Mouse (Mus musculus) embryonic facial prominence, embryonic 15.5 days (tissue): ENCODE results near the gene Tnfrsf8. TPM values are rescaled to one million over a fixed set of nuclear protein-coding genes. Genes with fewer than 3 reads are reported as not detected.
"Not testable (repeated sequence)": the region's sequence is repeated elsewhere in the genome, so short reads cannot be mapped to it uniquely, and the experiment has no call there.

Experiments used
- ATAC-seq: fragments of 200-750 bp; cut with Nextera tagmentation; 2 replicates; pipeline ENCODE4 v1.8.0; 2017; ENCODE audit warnings: low read depth, moderate TSS enrichment; ENCODE audit not compliant: insufficient number of reproducible peaks, low FRiP score, low TSS enrichment
- H3K27ac ChIP-seq: fragments of 300-500 bp; sonication (generic); replicated peaks from 2 replicates; pipeline ENCODE4 v1.5.1; 2015; ENCODE audit warnings: mild to moderate bottlenecking, inconsistent platforms
- H3K27me3 ChIP-seq: fragments of 300-500 bp; sonication (generic); 2 replicates; pipeline ENCODE4 v1.6.1; 2015; ENCODE audit warnings: inconsistent platforms
- H3K36me3 ChIP-seq: fragments of 300-500 bp; sonication (generic); 2 replicates; pipeline ENCODE4 v1.6.1; 2015; ENCODE audit warnings: mild to moderate bottlenecking, inconsistent platforms
- H3K4me1 ChIP-seq: fragments of 300-500 bp; sonication (generic); 2 replicates; pipeline ENCODE4 v1.6.1; 2015; ENCODE audit warnings: inconsistent platforms
- H3K4me2 ChIP-seq: fragments of 300-500 bp; sonication (generic); replicated peaks from 2 replicates; pipeline ENCODE4 v1.6.1; 2015; ENCODE audit warnings: mild to moderate bottlenecking, inconsistent platforms
- H3K4me3 ChIP-seq: fragments of 300-500 bp; sonication (generic); replicated peaks from 2 replicates; pipeline ENCODE4 v1.5.1; 2015; ENCODE audit warnings: mild to moderate bottlenecking, inconsistent platforms
- H3K9ac ChIP-seq: fragments of 300-500 bp; sonication (generic); 2 replicates; pipeline ENCODE4 v1.6.1; 2015; ENCODE audit warnings: inconsistent platforms
- H3K9me3 ChIP-seq: fragments of 300-500 bp; sonication (generic); replicated peaks from 2 replicates; pipeline ENCODE4 v1.6.1; 2016; ENCODE audit warnings: inconsistent platforms
- WGBS: fragments of 180-500 bp; shearing (Covaris S2); methylation state at CpG from one replicate; pipeline ENCODE4 v1.1.7; 2015; 5-methylcytosine and 5-hydroxymethylcytosine counted together
- polyA plus RNA-seq: library from polyadenylated mRNA; unstranded; fragments of >200 nt; fragmentation: Nextera tagmentation; extraction: Ambion mirVana; gene quantifications from 2 replicates; pipeline ENCODE4 v1.2.1, GENCODE M21; 2015

Gene Tnfrsf8
- polyA plus RNA-seq, 1 experiment from 2014 or later, result 0.20 TPM

DNA sequence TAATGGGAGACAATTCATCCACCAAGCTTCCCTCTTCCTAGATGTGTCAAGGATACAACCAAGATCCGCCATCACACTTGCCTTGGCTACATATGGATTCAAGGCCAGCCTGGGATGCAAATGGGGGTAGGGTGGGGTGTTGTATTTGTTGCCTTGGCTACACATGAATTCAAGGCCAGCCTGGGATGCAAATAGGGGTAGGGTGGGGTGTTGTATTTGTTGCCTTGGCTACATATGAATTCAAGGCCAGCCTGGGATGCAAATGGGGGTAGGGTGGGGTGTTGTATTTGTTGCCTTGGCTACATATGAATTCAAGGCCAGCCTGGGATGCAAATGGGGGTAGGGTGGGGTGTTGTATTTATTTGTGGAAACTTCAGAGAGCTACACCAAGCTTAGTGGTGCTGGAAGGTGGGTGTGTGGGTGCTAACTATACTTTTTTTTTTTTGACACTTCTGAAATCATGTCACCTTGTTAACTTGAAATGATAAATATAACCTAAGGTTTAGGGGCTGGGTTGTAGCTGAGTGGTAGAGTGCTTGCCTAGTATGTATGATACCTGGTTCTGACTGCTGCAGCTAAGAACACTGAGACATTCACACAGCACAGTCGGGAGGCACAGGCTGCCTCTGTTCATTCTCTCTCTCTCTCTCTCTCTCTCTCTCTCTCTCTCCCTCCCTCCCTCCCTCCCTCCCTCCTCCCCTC, 9.2 kb downstream of the Tnfrsf8 start:
- H3K4me1 ChIP-seq, H3K4me2 ChIP-seq, H3K36me3 ChIP-seq, H3K4me3 ChIP-seq, ATAC-seq, H3K27me3 ChIP-seq, H3K27ac ChIP-seq, H3K9me3 ChIP-seq, H3K9ac ChIP-seq: not testable (repeated sequence)
- 57% methylated on average over 2 of the region's 2 CpGs for WGBS

DNA sequence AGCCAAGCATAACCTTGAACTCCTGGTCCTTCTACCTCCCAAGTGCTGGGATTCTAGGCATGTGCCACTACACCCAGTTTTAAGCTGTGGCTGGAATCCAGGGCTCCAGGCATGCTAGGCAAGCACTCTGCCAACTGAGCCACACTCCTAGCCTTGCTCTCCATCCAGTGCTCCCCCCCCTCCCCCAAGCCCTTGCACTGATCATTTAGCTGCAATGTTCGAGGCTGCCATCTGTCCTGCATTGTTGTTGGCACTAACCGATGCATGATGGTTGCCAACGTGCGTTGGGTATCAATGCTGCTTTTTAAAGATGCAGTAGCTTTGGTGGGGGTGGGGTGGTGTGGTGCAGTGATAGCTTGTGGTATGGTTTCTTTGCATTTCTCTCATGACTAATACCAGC, 10.9 kb downstream of the Tnfrsf8 start:
- no peaks in the 10 kb centered on the region for H3K27me3 ChIP-seq
- WGBS, result 77% methylated on average over 4 of the region's 4 CpGs
- no peaks in the 10 kb centered on the region for H3K4me1 ChIP-seq
- no peak for ATAC-seq
- H3K4me2 ChIP-seq, result no peak overlapping the region
- H3K9me3 ChIP-seq, result no peaks in the 10 kb centered on the region
- no peak overlapping the region for H3K4me3 ChIP-seq
- H3K36me3 ChIP-seq, result no peaks in the 10 kb centered on the region
- no peak overlapping the region for H3K9ac ChIP-seq
- no peak overlapping the region for H3K27ac ChIP-seq

GRCm38 (mm10) chr4:145302106-145302505, 12.9 kb downstream of the Tnfrsf8 start:
- Histone ChIP-seq H3K27ac (no peak overlapping the region), H3K36me3 (no peaks in the 10 kb centered on the region), H3K4me2 (no peak overlapping the region), H3K4me1 (no peaks in the 10 kb centered on the region), H3K9me3 (no peaks in the 10 kb centered on the region), H3K9ac (no peak overlapping the region), H3K4me3 (no peak overlapping the region), H3K27me3 (no peaks in the 10 kb centered on the region)
- ATAC-seq, result no peak
- 56% methylated on average over 3 of the region's 3 CpGs for WGBS

GRCm38 (mm10) chr4:145300210-145300927, 14.6 kb downstream of the Tnfrsf8 start:
- 53% methylated on average over 11 of the region's 12 CpGs for WGBS
- Histone ChIP-seq H3K27ac (no peak overlapping the region), H3K36me3 (no peaks in the 10 kb centered on the region), H3K27me3 (no peaks in the 10 kb centered on the region), H3K4me1 (no peaks in the 10 kb centered on the region), H3K9me3 (no peaks in the 10 kb centered on the region), H3K4me3 (no peak overlapping the region), H3K4me2 (no peak overlapping the region), H3K9ac (no peak overlapping the region)
- no peak for ATAC-seq

DNA sequence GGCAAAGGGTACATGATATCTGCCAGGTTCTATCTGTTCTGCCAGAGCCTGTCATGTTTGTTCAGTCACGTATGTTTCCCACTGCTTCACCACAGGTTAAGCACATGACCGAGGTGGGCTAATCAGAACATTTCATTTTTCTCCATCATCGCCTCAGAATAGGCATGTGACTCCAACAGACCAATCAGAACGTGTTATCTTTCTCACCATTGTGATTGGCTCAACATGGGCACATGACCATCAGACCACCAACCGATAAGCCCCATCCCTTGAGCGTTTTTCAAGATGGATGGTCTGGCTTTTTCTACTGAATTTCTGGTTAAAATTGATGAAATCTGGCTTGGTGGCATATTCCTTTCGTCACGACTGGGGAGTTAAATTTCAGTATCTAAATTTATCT, 15.6 kb downstream of the Tnfrsf8 start:
- WGBS, result 84% methylated on average over 8 of the region's 8 CpGs
- Histone ChIP-seq H3K4me1 (no peaks in the 10 kb centered on the region), H3K9me3 (no peaks in the 10 kb centered on the region), H3K27ac (no peak overlapping the region), H3K9ac (no peak overlapping the region), H3K4me3 (no peak overlapping the region), H3K27me3 (no peaks in the 10 kb centered on the region), H3K4me2 (no peak overlapping the region), H3K36me3 (no peaks in the 10 kb centered on the region)
- no peak for ATAC-seq

- H3K4me2 ChIP-seq, result no peak overlapping the region
- H3K9ac ChIP-seq, result no peak overlapping the region
- no peaks in the 10 kb centered on the region for H3K36me3 ChIP-seq
- H3K4me3 ChIP-seq, result no peak overlapping the region
- H3K27me3 ChIP-seq, result no peaks in the 10 kb centered on the region
- WGBS, result 90% methylated on average over 7 of the region's 7 CpGs
- ATAC-seq, result no peak
- no peak overlapping the region for H3K27ac ChIP-seq
- no peaks in the 10 kb centered on the region for H3K4me1 ChIP-seq
- no peaks in the 10 kb centered on the region for H3K9me3 ChIP-seq
Measured at GRCm38 (mm10) chr4:145298846-145299245, 16.1 kb downstream of the Tnfrsf8 start.

GRCm38 (mm10) chr4:145295589-145296300, 19.2 kb downstream of the Tnfrsf8 start:
- no peak for ATAC-seq
- Histone ChIP-seq H3K9ac (no peak overlapping the region), H3K9me3 (no peaks in the 10 kb centered on the region), H3K27me3 (no peaks in the 10 kb centered on the region), H3K4me1 (no peaks in the 10 kb centered on the region), H3K36me3 (no peaks in the 10 kb centered on the region), H3K4me3 (no peak overlapping the region), H3K27ac (no peak overlapping the region), H3K4me2 (no peak overlapping the region)
- WGBS, result 47% methylated on average over 5 of the region's 5 CpGs

DNA sequence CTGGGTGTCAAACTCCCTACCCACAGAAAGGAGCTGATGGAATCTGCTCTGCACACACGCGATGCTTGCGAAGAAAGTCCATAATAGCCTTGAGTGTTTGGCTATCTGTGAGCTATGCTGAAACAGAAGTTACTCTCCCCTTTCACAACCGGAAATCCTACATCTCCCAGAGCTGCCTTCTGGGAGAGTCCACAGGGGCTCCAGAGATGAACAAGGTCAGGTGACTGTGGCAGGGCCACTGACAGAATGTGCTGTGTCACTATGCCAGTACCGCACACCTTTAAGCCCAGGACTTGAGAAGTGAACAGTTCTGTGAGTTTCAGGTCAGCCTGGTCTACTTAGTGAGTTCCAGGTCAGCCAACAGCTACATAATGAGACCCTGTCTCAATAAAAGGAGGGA, 20.4 kb downstream of the Tnfrsf8 start:
- H3K4me2 ChIP-seq, result no peak overlapping the region
- H3K9ac ChIP-seq, result no peak overlapping the region
- H3K27me3 ChIP-seq, result no peaks in the 10 kb centered on the region
- no peak overlapping the region for H3K27ac ChIP-seq
- H3K9me3 ChIP-seq, result no peaks in the 10 kb centered on the region
- H3K36me3 ChIP-seq, result no peaks in the 10 kb centered on the region
- 84% methylated on average over 5 of the region's 5 CpGs for whole genome bisulfite sequencing
- no peaks in the 10 kb centered on the region for H3K4me1 ChIP-seq
- H3K4me3 ChIP-seq, result no peak overlapping the region
- no peak for ATAC-seq

GRCm38 (mm10) chr4:145286369-145287120, 28.4 kb downstream of the Tnfrsf8 start:
- Histone ChIP-seq H3K9me3 (no peaks in the 10 kb centered on the region), H3K4me1 (no peaks in the 10 kb centered on the region), H3K9ac (no peak overlapping the region), H3K4me2 (no peak overlapping the region), H3K27me3 (no peaks in the 10 kb centered on the region), H3K27ac (no peak overlapping the region), H3K4me3 (no peak overlapping the region), H3K36me3 (no peaks in the 10 kb centered on the region)
- ATAC-seq, result no peak
- WGBS, result 42% methylated on average over 4 of the region's 4 CpGs

GRCm38 (mm10) chr4:145284675-145285074, 30.3 kb downstream of the Tnfrsf8 start:
- H3K9ac ChIP-seq, result no peak overlapping the region
- no peak overlapping the region for H3K4me3 ChIP-seq
- no peaks in the 10 kb centered on the region for H3K4me1 ChIP-seq
- no peaks in the 10 kb centered on the region for H3K36me3 ChIP-seq
- no peak overlapping the region for H3K4me2 ChIP-seq
- H3K27ac ChIP-seq, result no peak overlapping the region
- no peak for ATAC-seq
- no peaks in the 10 kb centered on the region for H3K27me3 ChIP-seq
- WGBS, result 94% methylated on average over 4 of the region's 4 CpGs
- no peaks in the 10 kb centered on the region for H3K9me3 ChIP-seq

DNA sequence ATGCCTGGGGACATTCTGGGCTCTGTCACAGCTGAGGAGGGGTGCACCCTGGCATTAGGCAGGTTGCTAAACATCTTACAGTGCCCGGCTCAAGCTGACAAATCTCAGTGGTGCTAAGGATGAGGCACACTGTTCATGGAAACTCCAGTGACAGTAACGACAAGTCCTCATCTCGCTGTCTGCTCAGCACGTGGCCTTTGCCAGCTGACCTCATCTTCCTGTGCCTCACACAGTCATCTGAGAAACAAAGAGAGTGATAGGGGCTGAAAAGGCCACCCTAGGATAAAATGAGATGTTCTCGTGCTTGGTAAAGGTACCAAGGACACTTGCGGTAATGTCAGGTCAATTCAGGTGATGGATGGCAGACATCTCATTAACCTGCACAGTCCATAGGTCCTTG, 31.5 kb downstream of the Tnfrsf8 start:
- Histone ChIP-seq H3K9me3 (no peaks in the 10 kb centered on the region), H3K27me3 (no peaks in the 10 kb centered on the region), H3K36me3 (no peaks in the 10 kb centered on the region), H3K4me3 (no peak overlapping the region), H3K4me1 (no peaks in the 10 kb centered on the region), H3K27ac (no peak overlapping the region), H3K9ac (no peak overlapping the region), H3K4me2 (no peak overlapping the region)
- 65% methylated on average over 6 of the region's 6 CpGs for WGBS
- ATAC-seq, result no peak
